Mouse (Mus musculus) bone marrow, adult 2 months (tissue): ENCODE data around the gene Cldn24.

Experiments
- CTCF ChIP-seq: fragments of 200-500 bp; IDR thresholded peaks from 2 replicates; pipeline ENCODE4 v1.5.1; 2011; ENCODE audit warnings: low read length, control low read depth; ENCODE audit not compliant: control insufficient read depth, insufficient read depth
- POLR2A ChIP-seq: fragments of 200-500 bp; IDR thresholded peaks from 2 replicates; pipeline ENCODE4 v1.6.1; 2011; ENCODE audit warnings: low read depth, mild to moderate bottlenecking, control low read depth, low read length, borderline replicate concordance; ENCODE audit not compliant: control insufficient read depth

GRCm38 (mm10) chr8:47853356-47853755, 31.4 kb downstream of the Cldn24 start:
- TF ChIP-seq CTCF = no peak
- no peak for TF ChIP-seq POLR2A
